Mouse (Mus musculus) heart, adult 2 months (tissue): ENCODE results near the gene Nop2. TPM values are rescaled to one million over a fixed set of nuclear protein-coding genes. Genes with fewer than 3 reads are reported as not detected.

ENCODE experiments used
- DNase-seq, 2 experiments: peaks; one replicate each; pipeline ENCODE4 v3.0.0; 2021
- H3K27ac ChIP-seq: fragments of 200-600 bp; 2 replicates; pipeline ENCODE4 v1.8.1; 2022
- H3K27me3 ChIP-seq: fragments of 200-500 bp; 2 replicates; pipeline ENCODE4 v1.6.1; 2012; ENCODE audit warnings: mild to moderate bottlenecking, low read length, inconsistent platforms, mixed read lengths; ENCODE audit not compliant: control insufficient read depth, insufficient read depth
- H3K36me3 ChIP-seq: fragments of 200-500 bp; 2 replicates; pipeline ENCODE4 v1.6.1; 2012; ENCODE audit warnings: low read length, inconsistent platforms; ENCODE audit not compliant: control insufficient read depth, insufficient read depth
- H3K4me1 ChIP-seq: fragments of 200-500 bp; 2 replicates; pipeline ENCODE4 v1.6.1; 2011; ENCODE audit warnings: low read length; ENCODE audit not compliant: control insufficient read depth, insufficient read depth
- H3K4me3 ChIP-seq: fragments of 200-600 bp; 2 replicates; pipeline ENCODE4 v1.8.1; 2022
- H3K79me2 ChIP-seq: fragments of 200-500 bp; replicated peaks from 2 replicates; pipeline ENCODE4 v1.6.1; 2012; ENCODE audit warnings: mild to moderate bottlenecking, inconsistent platforms, low read length, moderate library complexity, mixed read lengths; ENCODE audit not compliant: control insufficient read depth, insufficient read depth
- H3K9ac ChIP-seq: fragments of 200-500 bp; 2 replicates; pipeline ENCODE4 v1.6.1; 2012; ENCODE audit warnings: low read depth, mild to moderate bottlenecking, control low read depth, inconsistent platforms, low read length, mixed read lengths
- CTCF ChIP-seq: fragments of 200-600 bp; IDR thresholded peaks from 2 replicates; pipeline ENCODE4 v1.8.1; 2022; ENCODE audit warnings: antibody characterized with exemption, mild to moderate bottlenecking, moderate library complexity
- EP300 ChIP-seq: fragments of 200-500 bp; IDR thresholded peaks from 2 replicates; pipeline ENCODE4 v1.6.1; 2011; ENCODE audit warnings: low read depth, low read length, control low read depth; ENCODE audit not compliant: insufficient read depth
- POLR2A ChIP-seq: fragments of 200-500 bp; IDR thresholded peaks from 2 replicates; pipeline ENCODE4 v1.6.1; 2011; ENCODE audit warnings: mild to moderate bottlenecking, low read depth, low read length, control low read depth; ENCODE audit not compliant: insufficient read depth
- WGBS: fragments of 180-500 bp; shearing (Covaris S2); methylation state at CpG from one replicate; pipeline ENCODE4 v1.1.7; 2018; 5-methylcytosine and 5-hydroxymethylcytosine counted together
- intact Hi-C: fragments of 180-260 bp; cut with DNase I; formaldehyde crosslinking; loops from one replicate; pipeline ENCODE4 v1.15.1; 2025
- polyA plus RNA-seq: library from polyadenylated mRNA; depleted of rRNA; stranded (reverse); fragments of >200 nt; gene quantifications from 2 replicates; pipeline ENCODE4 v1.2.3, GENCODE M21; 2012
- total RNA-seq, 2 experiments: library from RNA; stranded (reverse); gene quantifications; 2 replicates each; pipeline ENCODE4 v1.2.3; 2021

Nop2 gene
- total and polyA plus RNA-seq, 3 experiments: 8.3 to 20.3 (median 18.9) TPM

- TF ChIP-seq CTCF (no peak), EP300 (0 out of 2 replicates have a peak, but pooled peaks have one; percentile 42), POLR2A (no peak)
- H3K79me2 ChIP-seq: peaks cover 2% of the 10 kb centered on the region
- H3K27me3 ChIP-seq: no peaks in the 10 kb centered on the region
- peak overlapping the region; percentile 95 for H3K4me3 ChIP-seq
- intact Hi-C loops: loop anchor here (2.0 kb wide), 1 partner anchor 14 kb away; no protein-coding TSS in a partner anchor
- H3K4me1 ChIP-seq: peaks cover 32% of the 10 kb centered on the region
- peak; percentile 59 to 73 for DNase-seq
- 13% methylated on average over 4 of the region's 4 CpGs for WGBS
- H3K36me3 ChIP-seq: peaks cover 3% of the 10 kb centered on the region; the same call in 1 of the 2 replicates
- peak overlapping the region; percentile 89 for H3K27ac ChIP-seq
- peak overlapping the region; percentile 40; the same call in 1 of the 2 replicates for H3K9ac ChIP-seq
Measured at GRCm38 (mm10) chr6:125146797-125147196, 15.1 kb downstream of the Nop2 start.

GRCm38 (mm10) chr6:125147329-125147728 is 15.6 kb downstream of the Nop2 start:
- no peak for DNase-seq
- TF ChIP-seq POLR2A: no peak
- TF ChIP-seq CTCF: no peak
- no peak for TF ChIP-seq EP300
- Histone ChIP-seq H3K4me3 (peak overlapping the region; percentile 95), H3K36me3 (peaks cover 3% of the 10 kb centered on the region; the same call in 1 of the 2 replicates), H3K27me3 (no peaks in the 10 kb centered on the region), H3K4me1 (peaks cover 32% of the 10 kb centered on the region), H3K27ac (peak overlapping the region; percentile 89), H3K9ac (peak overlapping the region; percentile 40), H3K79me2 (peaks cover 2% of the 10 kb centered on the region)
- 38% methylated on average over 10 of the region's 10 CpGs for WGBS
- intact Hi-C loops: loop anchor here (2.0 kb wide), 1 partner anchor 13 kb away; no protein-coding TSS in a partner anchor

GRCm38 (mm10) chr6:125148251-125148925 is 16.7 kb downstream of the Nop2 start:
- no peaks in the 10 kb centered on the region for H3K27me3 ChIP-seq
- WGBS: 8% methylated on average over 18 of the region's 18 CpGs
- H3K36me3 ChIP-seq: peaks cover 3% of the 10 kb centered on the region; the same call in 1 of the 2 replicates
- peak overlapping the region; percentile 3; the same call in 1 of the 2 replicates for H3K4me3 ChIP-seq
- peak in 1 of 2 experiments; percentile 84 for DNase-seq
- TF ChIP-seq POLR2A (peak; percentile 50; the same call in 1 of the 2 replicates), EP300 (peak; percentile 82; the same call in 1 of the 2 replicates), CTCF (no peak)
- intact Hi-C loops: no loop called here
- peaks cover 5% of the 10 kb centered on the region for H3K79me2 ChIP-seq
- H3K9ac ChIP-seq: peak overlapping the region; percentile 28
- H3K4me1 ChIP-seq: peaks cover 32% of the 10 kb centered on the region
- H3K27ac ChIP-seq: peak overlapping the region; percentile 89

DNA sequence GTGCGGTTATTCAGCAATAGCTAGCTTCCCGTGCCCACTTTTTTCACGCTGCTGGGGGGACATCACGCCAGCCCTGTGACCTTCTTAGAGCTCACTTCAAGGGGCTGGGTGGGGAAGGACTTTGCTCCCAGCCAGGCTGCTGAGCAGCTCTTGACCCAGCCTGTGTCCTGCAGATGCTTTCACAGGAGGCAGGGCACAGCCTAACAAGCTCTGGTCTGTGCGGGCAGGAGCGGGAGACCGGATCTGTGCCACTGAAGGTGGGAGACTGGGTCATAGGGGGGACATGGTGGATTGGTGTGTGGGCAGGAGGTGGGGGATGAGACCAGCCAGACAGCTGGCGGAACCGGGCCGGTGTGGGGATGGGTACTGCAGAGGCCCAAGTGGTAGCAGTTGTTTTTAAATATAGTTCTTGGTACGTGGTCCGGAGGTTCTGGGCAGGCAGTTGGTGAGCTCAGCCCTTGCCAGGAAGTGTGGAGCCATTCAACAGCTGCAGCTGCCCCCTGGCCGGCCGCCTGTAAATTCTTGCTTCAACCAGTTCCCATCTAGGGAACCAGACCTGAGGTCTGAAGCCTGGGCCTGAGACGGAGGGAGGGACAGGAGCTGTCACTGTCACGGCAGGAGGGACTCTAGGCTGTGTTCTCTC is 17.3 kb downstream of the Nop2 start:
- Histone ChIP-seq H3K27me3 (no peaks in the 10 kb centered on the region), H3K36me3 (peaks cover 3% of the 10 kb centered on the region; the same call in 1 of the 2 replicates), H3K27ac (peak overlapping the region; percentile 89), H3K9ac (peak overlapping the region; percentile 50), H3K79me2 (peaks cover 5% of the 10 kb centered on the region), H3K4me3 (peak overlapping the region; percentile 3; the same call in 1 of the 2 replicates), H3K4me1 (peaks cover 32% of the 10 kb centered on the region)
- TF ChIP-seq POLR2A: 0 out of 2 replicates have a peak, but pooled peaks have one; percentile 11
- no peak for TF ChIP-seq EP300
- 24% methylated on average over 16 of the region's 16 CpGs for WGBS
- peak; percentile 70 to 78 for DNase-seq
- intact Hi-C loops: no loop called here

- Histone ChIP-seq H3K4me3 (no peak overlapping the region; the same call in 1 of the 2 replicates), H3K79me2 (peaks cover 5% of the 10 kb centered on the region), H3K4me1 (peaks cover 32% of the 10 kb centered on the region), H3K27ac (peak overlapping the region; percentile 89), H3K36me3 (peaks cover 3% of the 10 kb centered on the region; the same call in 1 of the 2 replicates), H3K27me3 (no peaks in the 10 kb centered on the region), H3K9ac (peak overlapping the region; percentile 50)
- WGBS: 34% methylated on average over 7 of the region's 7 CpGs
- no peak for TF ChIP-seq POLR2A
- no peak for DNase-seq
- intact Hi-C loops: no loop called here
Measured at GRCm38 (mm10) chr6:125149569-125149950, 17.9 kb downstream of the Nop2 start.
